ENCODE assay signal across 17 mouse cellular contexts in genomic region chr2:157451372-157452040, GRCm38 (mm10). TPM values are rescaled to one million over a fixed set of nuclear protein-coding genes. Genes with fewer than 3 reads are reported as not detected.
DNase-seq lines count a peak whose midpoint lies in the region; ATAC-seq and TF ChIP-seq lines count a peak whose summit lies in the region.
"Had no signal": no experiment of that assay in that cellular context is flagged by ENCODE, and none has a peak within 500 bp of the region (broad histone marks: within the 10 kb centered on the region; RNA-seq: fewer than 3 reads in every experiment).

No protein-coding gene starts in this region.

- no peak overlapping the region for H3K4me2 ChIP-seq in heart, embryonic 12.5 days
- H3K4me2 ChIP-seq: forebrain, embryonic 15.5 days; heart, embryonic 13.5 days; liver, embryonic 15.5 days had no signal

- POLR2A ChIA-PET in Patski (lab: Charles Lee), result interaction anchor here (1.3 kb wide), 1 partner anchor 28 kb away, joined by 4 read pairs; no protein-coding TSS in a partner anchor

- no peak for DNase-seq in heart, postnatal 10 days
- DNase-seq in 3134 (ENCODE audit: extremely low read depth, insufficient read length, low spot score) (peak; percentile 80), Patski (ENCODE audit: low read depth, low spot score) (no peak)
- peak; percentile 44 for DNase-seq in lung, postnatal 14 days
- no peak for DNase-seq in cerebellum, adult 9-11 months
- no peak for DNase-seq in embryo, embryonic 10.5 days (ENCODE audit: low spot score)
- DNase-seq: cerebellum, adult 8-10 months; heart, postnatal 4 days; kidney, adult 2 months; kidney, postnatal 36 days; right cerebral cortex, postnatal 14 days; thymus, postnatal 14 days had no signal

- H3K4me3 ChIP-seq in heart, embryonic 12.5 days, result no peak overlapping the region
- H3K4me3 ChIP-seq: forebrain, embryonic 15.5 days; heart, embryonic 13.5 days; liver, embryonic 15.5 days; midbrain, embryonic 10.5 days had no signal

- H3K9ac ChIP-seq in heart, embryonic 12.5 days, result 0 out of 2 replicates have a peak overlapping the region, but pooled peaks have one; percentile 17
- H3K9ac ChIP-seq: forebrain, embryonic 15.5 days; heart, embryonic 13.5 days; liver, embryonic 15.5 days had no signal

- WGBS in heart, embryonic 12.5 days, result 74% methylated on average over 7 of the region's 7 CpGs

- intact Hi-C loops in heart, postnatal 10 days (cut with DNase I), result no loop called here

- no peaks in the 10 kb centered on the region for H3K27me3 ChIP-seq in heart, embryonic 12.5 days (replicated peaks)
- H3K27me3 ChIP-seq in Patski, result no peaks in the 10 kb centered on the region
- H3K27me3 ChIP-seq: forebrain, embryonic 15.5 days; heart, embryonic 13.5 days had no signal

- H3K4me1 ChIP-seq in heart, embryonic 12.5 days (replicated peaks), result peaks cover 11% of the 10 kb centered on the region

- in situ Hi-C loops in Patski (cut with MboI; ENCODE audit: low pct_unique_long_range_greater_than_20kb), result no loop called here

- TF ChIP-seq CTCF in Patski (IDR thresholded peaks at IDR 0.05), result no peak

- CTCF ChIA-PET in Patski (lab: Charles Lee), result interaction anchor here (1.3 kb wide), 1 partner anchor 113 kb away, joined by 4 read pairs; no protein-coding TSS in a partner anchor

- no peaks in the 10 kb centered on the region; the same call in 1 of the 2 replicates for H3K9me3 ChIP-seq in heart, embryonic 12.5 days (replicated peaks)
- H3K9me3 ChIP-seq: forebrain, embryonic 15.5 days; heart, embryonic 13.5 days; liver, embryonic 15.5 days; midbrain, embryonic 10.5 days had no signal

- no peak overlapping the region for H3K27ac ChIP-seq in heart, embryonic 12.5 days (ENCODE audit: poor library complexity, severe bottlenecking)
- H3K27ac ChIP-seq: forebrain, embryonic 15.5 days; heart, embryonic 13.5 days; liver, embryonic 15.5 days; midbrain, embryonic 10.5 days had no signal

- H3K36me3 ChIP-seq in heart, embryonic 12.5 days, result peaks cover 14% of the 10 kb centered on the region
- H3K36me3 ChIP-seq: liver, embryonic 15.5 days had no signal

- no peak for ATAC-seq in heart, embryonic 12.5 days (ENCODE audit: insufficient number of reproducible peaks, low FRiP score)
- ATAC-seq in Patski, result peak; percentile 34
- ATAC-seq: forebrain, embryonic 15.5 days had no signal

RNA-seq across cellular contexts. Expression of gene Src, which starts 33.3 kb away (rescaled TPM):
- 10.9 and 13.4 TPM in 2 replicates for polyA plus RNA-seq in heart, embryonic 12.5 days (2016; fragmentation: Nextera tagmentation; extraction: Ambion mirVana)
- 1 to 10 TPM; 8.4 to 9.5 TPM for total RNA-seq in heart, postnatal 10 days (2021)
- 76.9 TPM for polyA plus RNA-seq in Patski (2021)

Comparison
In these comparisons a context has a peak if more than half of its experiments do, and no peak if none do; other contexts are left out.
1. DNase-seq: peak in 3134 (single experiment) and lung, postnatal 14 days (single experiment); none in heart, postnatal 10 days (0 of 2), Patski (single experiment), cerebellum, adult 9-11 months (single experiment) and embryo, embryonic 10.5 days (single experiment).